Mouse (Mus musculus) spleen, adult 2 months (tissue): ENCODE measurements around the gene Ypel3.

Experiments used
- CTCF ChIP-seq: fragments of 200-500 bp; IDR thresholded peaks from 2 replicates; pipeline ENCODE4 v1.5.1; 2011; ENCODE audit warnings: mild to moderate bottlenecking, inconsistent platforms; ENCODE audit not compliant: insufficient read depth, insufficient read length, insufficient replicate concordance; ENCODE audit errors: extremely low read depth
- POLR2A ChIP-seq: fragments of 200-500 bp; IDR thresholded peaks from 2 replicates; pipeline ENCODE4 v1.6.1; 2011; ENCODE audit warnings: low read depth, low read length, inconsistent platforms

DNA sequence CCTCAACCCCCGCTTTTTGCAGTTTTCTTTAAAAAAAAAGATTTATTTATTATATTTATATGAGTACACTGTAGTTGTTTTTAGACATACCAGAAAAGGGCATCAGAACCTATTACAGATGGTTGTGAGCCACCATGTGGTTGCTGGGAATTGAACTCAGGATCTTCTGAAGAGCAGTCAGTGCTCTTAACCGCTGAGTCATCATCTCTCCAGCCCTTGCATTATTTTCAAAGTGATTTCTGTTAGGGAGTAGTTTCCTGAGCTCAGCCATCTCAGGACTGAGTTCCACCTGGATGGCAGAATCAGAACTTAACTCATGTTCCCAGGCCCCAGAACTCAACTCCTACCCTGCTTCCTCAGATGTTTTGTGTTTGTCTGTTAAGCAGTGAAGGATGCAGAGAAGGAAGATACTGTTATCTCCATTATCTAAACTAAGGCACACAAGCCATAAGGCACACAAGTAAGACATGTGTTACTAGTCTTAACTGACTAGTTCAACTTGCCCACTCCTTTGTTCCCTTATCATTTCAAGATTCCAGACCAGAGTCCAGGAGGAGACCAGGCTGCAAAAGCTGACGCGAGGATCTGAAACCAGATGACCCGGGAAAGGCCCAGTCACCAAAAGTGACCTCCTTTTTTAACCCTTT lies 33.1 kb downstream of the Ypel3 start:
- TF ChIP-seq CTCF (no peak), POLR2A (no peak)
